Mouse (Mus musculus): Measurements from ENCODE around the gene Rbm4.
"Not testable (repeated sequence)": the region's sequence is repeated elsewhere in the genome, so short reads cannot be mapped to it uniquely, and the experiment has no call there.

Rbm4 gene

DNA sequence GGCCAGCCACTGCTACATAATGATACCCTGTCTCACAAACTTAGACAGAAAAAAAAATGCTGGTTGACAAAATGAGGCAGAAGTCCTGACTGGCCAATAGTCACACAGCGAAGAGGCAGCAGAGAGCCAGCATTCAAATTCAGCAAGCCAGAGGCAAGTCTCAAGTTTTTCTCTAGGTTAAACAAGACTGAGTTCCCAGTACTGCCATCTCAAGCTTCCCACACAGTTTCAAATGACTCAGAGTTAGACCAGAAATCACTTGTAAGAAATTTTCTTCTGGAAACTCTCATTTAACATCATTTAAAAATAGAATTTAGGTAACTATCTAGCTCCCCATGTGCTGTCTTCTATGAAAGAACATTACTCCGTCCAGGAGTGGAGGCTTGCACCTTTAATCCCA is 4.1 kb upstream of the Rbm4 start:
- DNase-seq (ENCODE audit: low read depth) = no peak

DNA sequence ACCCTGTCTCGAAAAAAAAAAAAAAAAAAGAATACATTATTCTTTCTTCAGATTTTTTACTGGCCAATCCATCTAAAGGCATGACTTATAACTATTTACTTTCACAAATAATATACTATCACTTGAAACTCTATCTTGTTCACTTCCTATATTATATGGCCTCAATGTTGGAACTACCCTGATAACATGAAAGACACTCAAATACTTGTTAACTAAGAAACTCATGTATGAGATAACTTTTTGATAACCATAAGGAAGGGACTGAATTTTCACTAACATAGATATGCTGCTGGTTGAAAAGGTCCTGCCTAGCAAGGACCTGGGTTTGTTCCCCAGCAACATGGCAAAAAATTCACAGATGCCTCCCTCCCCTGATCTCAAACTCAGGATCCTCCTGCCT is 2.2 kb upstream of the Rbm4 start:
- no peak for DNase-seq (ENCODE audit: low read depth)

DNA sequence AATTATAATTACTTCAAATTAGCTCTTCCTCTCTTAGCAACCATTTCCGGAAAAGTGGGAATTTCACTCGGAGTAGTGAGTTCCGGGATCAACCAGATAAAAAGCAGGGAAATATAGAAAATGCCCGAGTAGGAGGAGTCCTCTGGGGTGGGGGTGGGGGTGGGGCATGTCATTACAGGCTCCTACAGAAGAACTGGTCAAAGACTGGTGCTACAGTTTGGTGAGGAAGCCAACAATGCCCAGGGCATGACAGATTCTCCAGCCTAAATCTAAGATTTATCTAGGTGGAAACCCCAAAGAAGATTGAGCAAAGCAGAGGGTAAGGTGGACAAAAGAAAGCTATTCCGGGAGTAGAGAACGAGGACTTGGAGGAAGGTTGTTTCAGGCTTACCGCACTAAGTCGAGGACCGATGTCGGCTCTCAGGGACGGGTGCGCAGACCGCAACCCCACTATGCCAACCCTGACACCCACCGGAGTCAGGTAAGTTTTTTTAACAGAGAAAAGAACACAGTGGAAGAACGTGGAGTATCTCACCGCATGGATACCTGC is 345 bp downstream of the Rbm4 start:
- DNase-seq (ENCODE audit: low read depth) = no peak

- DNase-seq (ENCODE audit: low read depth) = no peak
These were observed 7.4 kb downstream of the Rbm4 start for GRCm38 (mm10) chr19:4786313-4786712.

- no peak for DNase-seq (ENCODE audit: low read depth)
These were observed 8.5 kb downstream of the Rbm4 start for GRCm38 (mm10) chr19:4785206-4785605.

- no peak for DNase-seq (ENCODE audit: low read depth)
These were observed 10.8 kb downstream of the Rbm4 start for GRCm38 (mm10) chr19:4782891-4783290.

GRCm38 (mm10) chr19:4772785-4773184 is 20.9 kb downstream of the Rbm4 start:
- no peak for DNase-seq (ENCODE audit: low read depth)

DNA sequence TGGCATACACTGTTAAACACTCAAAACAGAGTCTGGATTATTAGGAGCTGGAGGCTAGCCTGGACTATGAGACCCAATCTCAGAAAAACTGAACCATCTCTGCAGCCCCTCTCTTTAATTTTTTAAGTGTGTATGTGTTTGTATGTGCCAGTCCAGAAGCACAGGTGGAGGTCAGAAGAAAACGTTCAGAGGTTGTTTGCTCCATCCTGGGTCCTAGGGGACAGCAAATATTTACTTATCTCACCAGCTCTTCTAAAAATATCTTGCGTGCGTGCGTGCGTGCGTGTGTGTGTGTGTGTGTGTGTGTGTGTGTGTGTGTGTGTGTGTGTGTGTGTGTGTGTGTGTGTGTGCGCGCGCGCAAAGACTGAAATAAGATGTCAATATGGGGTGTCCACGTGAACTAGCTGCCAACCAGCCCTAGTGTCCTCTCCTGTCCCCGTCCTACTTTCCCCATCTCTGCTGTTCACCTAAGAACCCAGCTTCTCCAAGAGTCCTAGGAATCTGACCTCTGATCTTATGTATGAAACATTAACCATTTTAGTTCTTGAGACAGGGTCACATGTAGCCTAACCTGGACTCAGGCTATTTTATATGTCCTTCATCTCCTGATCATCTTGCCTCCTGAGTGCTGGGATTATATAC is 26.1 kb downstream of the Rbm4 start:
- DNase-seq (ENCODE audit: low read depth) = no peak

DNA sequence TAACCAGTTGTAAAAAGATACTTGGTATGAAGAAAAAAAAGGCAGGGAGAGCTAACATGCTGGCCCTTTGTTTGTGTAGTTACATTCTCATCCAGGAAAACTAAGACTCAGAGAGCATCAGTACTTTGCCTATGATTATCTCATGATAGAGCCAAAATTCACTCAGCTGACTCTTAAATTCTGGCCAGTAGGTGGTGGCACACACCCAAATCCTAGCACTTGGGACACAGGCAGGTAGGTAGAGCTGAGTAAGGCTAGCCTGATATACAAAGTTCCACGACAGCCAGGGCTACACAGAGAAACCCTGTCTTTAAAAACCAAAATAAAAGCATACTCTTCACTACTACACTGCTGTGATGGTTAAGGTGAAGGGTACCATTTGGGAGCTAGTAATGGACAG is 30.8 kb downstream of the Rbm4 start:
- peak; percentile 49 for DNase-seq (ENCODE audit: low read depth)

- not testable (repeated sequence) for DNase-seq (ENCODE audit: low read depth)
These were observed 33.2 kb downstream of the Rbm4 start for GRCm38 (mm10) chr19:4760544-4760943.

DNA sequence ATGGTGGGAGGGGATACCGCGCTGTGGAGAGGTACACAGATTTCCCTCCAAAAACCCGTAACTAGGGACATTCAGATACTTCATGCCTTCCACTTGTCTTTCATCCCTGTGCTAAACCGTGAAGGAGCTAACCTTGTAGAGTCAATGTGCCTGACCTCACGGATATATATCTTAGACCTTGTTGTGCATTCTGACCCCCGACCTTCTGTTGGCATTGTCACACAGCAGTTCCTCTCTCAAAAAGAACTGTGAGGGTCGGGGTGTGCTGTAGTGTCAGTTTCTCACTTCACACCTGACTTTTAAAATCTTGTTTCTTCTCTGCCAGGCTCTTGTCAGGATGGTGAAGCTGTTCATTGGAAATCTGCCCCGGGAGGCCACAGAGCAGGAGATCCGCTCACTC is 36.8 kb downstream of the Rbm4 start:
- DNase-seq (ENCODE audit: low read depth) = no peak

DNA sequence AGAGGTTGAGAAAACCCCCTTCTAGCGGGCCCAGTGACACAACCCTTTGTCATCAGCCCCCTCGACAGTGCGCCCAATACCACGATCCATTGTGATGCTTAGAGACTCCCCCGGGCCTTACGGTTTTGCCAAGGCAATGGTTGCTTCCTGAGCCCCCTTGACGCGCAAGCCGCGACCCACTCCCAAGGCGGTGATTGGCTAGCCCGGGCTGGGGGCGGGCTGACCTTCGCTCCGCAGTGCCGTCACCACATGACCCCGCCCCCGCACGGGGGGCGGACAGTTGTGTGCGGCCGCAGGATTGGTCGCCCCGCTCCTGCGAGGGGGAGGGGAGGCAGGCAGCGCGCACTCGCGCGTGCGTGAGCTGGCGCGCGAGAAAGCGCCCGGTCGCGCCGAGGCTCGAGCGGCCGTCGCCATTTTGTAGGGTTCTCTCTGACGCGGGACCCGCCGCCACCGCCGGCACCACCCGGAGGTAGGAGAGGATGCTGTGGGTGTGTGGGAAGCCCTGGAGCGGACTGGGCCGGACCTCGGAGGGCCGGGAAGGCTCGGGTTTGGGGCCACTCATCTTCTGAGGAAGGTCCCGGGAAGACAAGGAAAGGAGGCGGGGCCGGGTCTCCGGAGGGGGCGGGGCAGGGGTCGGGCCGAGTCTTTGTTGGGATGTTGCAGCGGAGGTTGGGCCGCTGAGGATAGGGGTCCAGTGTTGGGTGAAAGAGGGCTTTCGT is 37.3 kb downstream of the Rbm4 start, which contains the start of gene Rbm4b:
Gene Rbm4b (plus strand): TSS at position 305 of the 719 bp plus-strand sequence.
- DNase-seq (ENCODE audit: low read depth) = peak; percentile 99

- DNase-seq (ENCODE audit: low read depth) = peak; percentile 94
These were observed 38.0 kb downstream of the Rbm4 start for GRCm38 (mm10) chr19:4755565-4756192.

GRCm38 (mm10) chr19:4749975-4750374 is 43.7 kb downstream of the Rbm4 start:
- DNase-seq (ENCODE audit: low read depth) = no peak

GRCm38 (mm10) chr19:4748493-4748892 is 45.2 kb downstream of the Rbm4 start:
- no peak for DNase-seq (ENCODE audit: low read depth)

GRCm38 (mm10) chr19:4747631-4748312 is 45.9 kb downstream of the Rbm4 start:
- DNase-seq (ENCODE audit: low read depth) = no peak

DNA sequence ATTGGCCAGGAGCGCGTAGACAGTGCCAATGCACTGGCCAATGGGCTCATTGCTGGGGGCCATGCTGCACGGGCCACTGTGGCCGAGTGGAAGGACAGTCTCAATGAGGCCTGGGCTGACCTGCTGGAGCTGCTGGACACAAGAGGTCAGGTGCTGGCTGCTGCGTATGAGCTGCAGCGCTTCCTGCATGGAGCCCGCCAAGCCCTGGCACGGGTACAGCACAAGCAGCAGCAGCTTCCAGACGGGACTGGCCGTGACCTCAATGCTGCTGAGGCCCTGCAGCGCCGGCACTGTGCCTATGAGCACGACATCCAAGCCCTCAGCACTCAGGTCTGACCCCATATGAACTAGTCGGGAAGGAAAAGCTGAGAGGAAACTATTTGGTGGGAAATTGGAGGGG is 47.1 kb downstream of the Rbm4 start:
- DNase-seq (ENCODE audit: low read depth) = no peak

DNA sequence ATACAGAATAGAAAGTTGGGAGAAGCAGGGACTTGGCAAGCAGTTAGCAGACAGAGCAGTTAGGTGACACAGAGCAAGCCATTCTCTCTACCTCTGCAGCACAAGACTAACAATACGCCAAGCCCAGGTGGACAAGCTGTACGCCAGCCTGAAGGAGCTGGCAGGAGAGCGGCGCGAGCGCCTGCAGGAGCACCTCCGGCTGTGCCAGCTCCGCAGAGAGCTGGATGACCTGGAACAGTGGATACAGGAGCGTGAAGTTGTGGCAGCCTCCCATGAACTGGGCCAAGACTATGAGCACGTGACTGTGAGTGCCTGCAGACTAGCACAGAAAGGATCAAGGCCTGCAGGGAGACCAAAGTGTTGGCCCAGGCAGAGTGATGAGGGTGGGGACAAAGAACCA is 48.0 kb downstream of the Rbm4 start:
- no peak for DNase-seq (ENCODE audit: low read depth)

DNA sequence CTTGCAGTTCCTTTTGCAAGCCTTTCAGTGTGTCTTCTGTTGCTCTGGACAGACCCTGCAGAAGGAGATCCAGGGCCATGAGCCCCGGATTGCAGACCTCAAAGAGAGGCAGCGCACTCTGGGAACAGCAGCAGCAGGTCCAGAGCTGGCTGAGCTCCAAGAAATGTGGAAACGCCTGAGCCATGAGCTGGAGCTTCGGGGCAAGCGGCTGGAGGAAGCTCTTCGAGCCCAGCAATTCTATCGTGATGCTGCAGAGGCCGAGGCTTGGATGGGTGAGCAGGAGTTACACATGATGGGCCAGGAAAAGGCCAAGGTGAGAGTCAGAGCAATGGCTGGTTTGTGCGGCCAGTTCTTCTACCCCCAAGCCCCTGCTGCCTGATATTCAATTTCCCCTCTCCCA is 48.6 kb downstream of the Rbm4 start:
- DNase-seq (ENCODE audit: low read depth) = no peak

DNA sequence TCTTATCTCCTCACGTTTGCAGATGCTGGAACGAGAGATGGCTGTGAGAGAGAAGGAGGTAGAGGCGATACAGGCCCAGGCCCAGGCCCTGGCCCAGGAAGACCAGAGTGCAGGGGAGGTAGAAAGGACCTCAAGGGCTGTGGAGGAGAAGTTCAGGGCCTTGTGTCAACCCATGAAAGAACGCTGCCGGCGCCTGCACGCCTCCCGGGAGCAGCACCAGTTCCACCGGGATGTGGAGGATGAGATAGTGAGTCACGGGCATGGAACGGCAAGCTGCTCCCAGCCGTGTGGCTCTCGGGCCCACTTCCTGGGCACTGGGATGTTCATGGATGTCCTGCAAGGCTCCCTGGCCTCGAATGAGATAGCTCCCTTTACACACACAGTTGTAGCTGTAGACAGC is 49.7 kb downstream of the Rbm4 start:
- no peak for DNase-seq (ENCODE audit: low read depth)

DNA sequence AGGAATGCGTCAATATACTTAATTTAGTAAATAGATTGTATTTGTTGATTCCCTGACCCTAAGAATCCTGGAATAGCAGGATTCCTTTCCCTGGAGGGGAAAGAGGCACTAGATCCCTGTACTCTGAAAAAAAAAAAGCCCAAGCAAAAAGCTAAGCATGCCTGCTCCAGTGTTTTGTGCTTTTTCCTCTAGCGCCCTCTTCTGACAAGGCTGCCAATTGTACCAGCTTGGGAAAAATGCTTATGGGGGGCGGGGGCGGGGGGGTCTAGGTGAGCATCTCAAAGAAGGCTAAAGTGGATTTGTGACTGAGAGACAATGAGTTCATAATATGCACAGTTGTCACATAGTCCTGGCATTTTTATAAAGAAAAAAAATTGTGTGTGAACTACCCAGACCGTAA is 50.2 kb downstream of the Rbm4 start:
- DNase-seq (ENCODE audit: low read depth) = peak; percentile 48

DNA sequence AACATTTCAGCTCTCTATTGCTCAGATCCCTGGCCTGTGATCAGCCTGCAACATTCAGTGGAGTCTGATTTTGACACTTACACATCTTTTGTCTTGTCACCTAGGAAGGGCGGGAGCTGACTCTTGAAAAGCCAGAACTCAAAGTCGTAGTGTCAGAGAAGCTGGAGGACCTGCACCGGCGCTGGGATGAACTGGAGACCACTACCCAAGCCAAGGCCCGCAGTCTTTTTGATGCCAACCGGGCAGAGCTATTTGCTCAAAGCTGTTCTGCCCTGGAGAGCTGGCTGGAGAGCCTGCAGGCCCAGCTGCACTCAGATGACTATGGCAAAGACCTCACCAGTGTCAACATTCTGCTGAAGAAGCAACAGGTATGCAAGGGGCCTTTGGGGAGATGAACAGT is 51.5 kb downstream of the Rbm4 start:
- DNase-seq (ENCODE audit: low read depth) = no peak

- DNase-seq (ENCODE audit: low read depth) = no peak
These were observed 52.2 kb downstream of the Rbm4 start for GRCm38 (mm10) chr19:4741482-4741881.
